Mouse (Mus musculus): Measurements from ENCODE around the gene Neurl4.
"Not testable (repeated sequence)": the region's sequence is repeated elsewhere in the genome, so short reads cannot be mapped to it uniquely, and the experiment has no call there.

Neurl4 gene

GRCm38 (mm10) chr11:69948763-69949150, 47.9 kb downstream of the Neurl4 start:
- peak; percentile 81 to 90 for DNase-seq (ENCODE audit: low read depth in 2 of 2, low spot score in 2 of 2)

GRCm38 (mm10) chr11:69950807-69951459, 50.1 kb downstream of the Neurl4 start:
- no peak for DNase-seq (ENCODE audit: low read depth in 2 of 2, low spot score in 2 of 2)

DNA sequence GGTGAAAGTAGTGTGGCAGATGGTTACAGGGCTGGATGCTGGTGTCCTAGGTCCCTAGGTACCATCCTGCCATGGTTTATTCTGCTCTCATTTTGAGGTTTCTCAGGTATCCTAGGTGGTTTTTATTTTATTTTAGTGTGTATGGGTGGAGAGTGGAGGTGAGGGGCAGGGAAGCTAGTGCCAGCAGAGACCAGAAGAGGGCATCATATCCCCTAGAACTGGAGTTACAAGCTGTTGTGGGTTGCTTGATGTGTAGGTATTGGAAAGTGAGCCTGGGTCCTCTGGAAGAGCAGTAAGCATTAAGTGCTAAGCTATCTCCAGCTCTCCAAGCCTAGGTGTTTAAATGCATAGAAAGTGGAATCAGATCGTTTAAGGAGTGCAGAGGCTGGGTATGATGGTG, 51.4 kb downstream of the Neurl4 start:
- no peak for DNase-seq (ENCODE audit: low read depth in 2 of 2, low spot score in 2 of 2)

GRCm38 (mm10) chr11:69953267-69953915, 52.5 kb downstream of the Neurl4 start:
- no peak for DNase-seq (ENCODE audit: low read depth in 2 of 2, low spot score in 2 of 2)

- DNase-seq (ENCODE audit: low read depth in 2 of 2, low spot score in 2 of 2), result not testable (repeated sequence)
Measured at GRCm38 (mm10) chr11:69955618-69956017, 54.7 kb downstream of the Neurl4 start.

DNA sequence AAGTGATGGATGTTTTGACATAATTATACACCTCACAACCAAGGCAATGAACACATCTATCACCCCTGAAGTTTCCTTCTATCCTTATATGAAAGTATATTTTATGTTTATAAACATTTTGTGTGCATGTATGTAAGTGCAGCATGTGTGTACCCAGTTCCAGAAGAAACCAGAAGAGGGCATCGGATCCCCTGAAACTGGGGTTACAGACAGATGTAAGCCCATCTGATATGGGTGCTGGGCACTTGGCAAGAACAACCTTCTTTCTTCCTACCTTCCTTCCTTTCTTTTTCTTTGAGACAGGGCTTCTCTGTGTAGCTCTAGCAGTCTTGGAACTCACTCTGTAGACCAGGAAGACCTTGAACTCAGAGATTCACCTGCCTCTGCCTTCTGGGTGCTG, 55.3 kb downstream of the Neurl4 start:
- DNase-seq (ENCODE audit: low read depth in 2 of 2, low spot score in 2 of 2), result no peak

DNA sequence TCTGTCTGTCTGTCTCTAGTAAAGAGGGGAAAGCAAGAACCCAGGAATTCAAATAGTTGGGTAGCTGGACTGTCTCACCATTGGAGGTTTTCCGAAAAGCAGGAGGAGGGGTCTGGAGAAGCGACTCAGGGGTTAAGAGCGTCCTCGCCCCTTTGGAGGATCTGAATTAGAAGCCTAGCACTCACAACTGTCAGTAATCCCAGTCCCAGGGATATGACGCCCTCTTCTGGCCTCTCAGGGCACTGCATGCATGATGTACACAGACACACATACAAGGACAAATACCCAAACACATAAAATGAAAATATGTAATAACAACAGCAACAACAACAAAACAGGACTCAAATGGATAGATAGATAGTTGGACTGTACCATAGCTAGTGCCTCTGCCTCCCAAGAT, 59.7 kb downstream of the Neurl4 start:
- DNase-seq (ENCODE audit: low read depth in 2 of 2, low spot score in 2 of 2), result no peak

GRCm38 (mm10) chr11:69961841-69962240, 61.0 kb downstream of the Neurl4 start:
- DNase-seq (ENCODE audit: low read depth in 2 of 2, low spot score in 2 of 2), result no peak

Data from CD8-positive naive resting alpha-beta T cell, adult 2 months (primary cell).